Mouse (Mus musculus) CD8-positive naive resting alpha-beta T cell, adult 2 months (primary cell): Measurements from ENCODE around the gene Pitx1.

Experiments used
- DNase-seq, 2 experiments: peaks; one replicate each; pipeline ENCODE4 v3.0.0; 2022; ENCODE audit warnings: low read depth in 2 of 2, low spot score in 2 of 2

The Pitx1 gene

GRCm38 (mm10) chr13:55784268-55784667 lies 51.7 kb downstream of the Pitx1 start, which contains the start of gene Catsper3:
Gene Catsper3, plus strand, starts transcription at chr13:55784568.
- no peak for DNase-seq

- no peak for DNase-seq
Observed at GRCm38 (mm10) chr13:55775056-55775455, 60.9 kb downstream of the Pitx1 start.
